31 mouse cellular contexts compared by ENCODE assay signal in genomic region chr4:134183711-134184110, GRCm38 (mm10). TPM values are rescaled to one million over a fixed set of nuclear protein-coding genes. Genes with fewer than 3 reads are reported as not detected.
"Had no signal": no experiment of that assay in that cellular context is flagged by ENCODE, and none has a peak within 500 bp of the region (broad histone marks: within the 10 kb centered on the region; RNA-seq: fewer than 3 reads in every experiment).

No protein-coding gene starts in this region.

- H3K4me3 ChIP-seq: gastrocnemius, adult 2 months; heart, embryonic 13.5 days; heart, embryonic 15.5 days; hindbrain, embryonic 13.5 days; hindbrain, embryonic 15.5 days; kidney, embryonic 15.5 days; limb, embryonic 13.5 days; limb, embryonic 15.5 days had no signal

- H3K27me3 ChIP-seq: heart, embryonic 13.5 days; heart, embryonic 15.5 days; hindbrain, embryonic 13.5 days; hindbrain, embryonic 15.5 days; kidney, embryonic 15.5 days; limb, embryonic 13.5 days; limb, embryonic 15.5 days had no signal

- H3K9me3 ChIP-seq: heart, embryonic 13.5 days; heart, embryonic 15.5 days; hindbrain, embryonic 13.5 days; hindbrain, embryonic 15.5 days; kidney, embryonic 15.5 days; limb, embryonic 13.5 days; limb, embryonic 15.5 days had no signal

- DNase-seq: gastrocnemius, adult 2 months; gastrocnemius, postnatal 10 days; gastrocnemius, postnatal 25 days; heart, adult 18-20 months; heart, postnatal 14 days; heart, postnatal 36 days; kidney, adult 11 months; kidney, adult 2 months; kidney, adult 9 months; kidney, postnatal 14 days; kidney, postnatal 36 days; layer of hippocampus, adult 9-11 months; layer of hippocampus, postnatal 36 days; left cerebral cortex, postnatal 4 days had no signal

- H3K4me2 ChIP-seq: heart, embryonic 11.5 days; heart, embryonic 13.5 days; heart, embryonic 15.5 days; hindbrain, embryonic 13.5 days; hindbrain, embryonic 15.5 days; kidney, embryonic 15.5 days; limb, embryonic 13.5 days; limb, embryonic 15.5 days had no signal

- H3K36me3 ChIP-seq: heart, embryonic 13.5 days; heart, embryonic 15.5 days; hindbrain, embryonic 13.5 days; hindbrain, embryonic 15.5 days; kidney, embryonic 15.5 days; limb, embryonic 13.5 days; limb, embryonic 15.5 days had no signal

- ATAC-seq: hindbrain, postnatal 0 days; intestine, embryonic 16.5 days had no signal

- H3K9ac ChIP-seq: heart, embryonic 13.5 days; heart, embryonic 15.5 days; hindbrain, embryonic 13.5 days; hindbrain, embryonic 15.5 days; kidney, embryonic 15.5 days; limb, embryonic 13.5 days; limb, embryonic 15.5 days had no signal

- H3K27ac ChIP-seq: gastrocnemius, adult 2 months; heart, embryonic 13.5 days; heart, embryonic 15.5 days; hindbrain, embryonic 13.5 days; hindbrain, embryonic 15.5 days; hindbrain, postnatal 0 days; kidney, embryonic 15.5 days; kidney, postnatal 0 days; limb, embryonic 13.5 days; limb, embryonic 15.5 days had no signal

RNA-seq across cellular contexts. Expression of gene Gm7534, which starts 19.1 kb away (rescaled TPM):
- polyA plus RNA-seq: frontal cortex, adult 2 months; heart, embryonic 11.5 days; heart, embryonic 13.5 days; heart, embryonic 15.5 days; heart, postnatal 0 days; hindbrain, embryonic 11.5 days; hindbrain, embryonic 13.5 days; hindbrain, embryonic 15.5 days; hindbrain, postnatal 0 days; intestine, embryonic 14.5 days; intestine, embryonic 16.5 days; kidney, adult 2 months; large intestine, adult 2 months; limb, embryonic 11.5 days; limb, embryonic 13.5 days; limb, embryonic 15.5 days had no signal

RNA-seq across cellular contexts. Expression of gene Catsper4, which starts 43.5 kb away (rescaled TPM):
- polyA plus RNA-seq: heart, embryonic 11.5 days; heart, embryonic 13.5 days; heart, embryonic 15.5 days; heart, postnatal 0 days; hindbrain, embryonic 11.5 days; hindbrain, embryonic 13.5 days; intestine, embryonic 14.5 days; limb, embryonic 11.5 days had no signal
